Mouse (Mus musculus): ENCODE measurements around the gene Tppp3. TPM values are rescaled to one million over a fixed set of nuclear protein-coding genes. Genes with fewer than 3 reads are reported as not detected.

Gene Tppp3
- polyA plus RNA-seq, 1 experiment from 2014 or later = 35.7 TPM

DNA sequence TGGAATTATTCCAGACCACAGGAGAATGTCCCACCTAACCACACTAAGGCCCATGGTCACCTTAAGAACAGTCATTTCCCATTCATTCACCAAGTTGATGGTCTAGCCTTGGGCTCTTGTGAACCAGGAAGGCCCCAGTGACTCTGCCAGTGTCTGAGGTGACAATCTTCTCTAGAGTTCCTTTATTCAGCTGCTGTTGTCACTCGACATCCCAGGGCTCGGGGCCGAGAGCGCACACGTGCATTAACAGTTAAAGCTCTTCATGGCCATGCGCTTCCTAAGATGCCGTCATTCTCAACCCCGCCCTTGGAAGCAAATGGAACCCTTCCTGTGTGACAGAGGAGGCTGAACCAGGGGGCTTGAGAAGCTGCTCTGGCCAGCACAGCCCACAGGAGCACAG, 10.8 kb upstream of the Tppp3 start:
- H3K4me1 ChIP-seq = peaks cover 43% of the 10 kb centered on the region
- no peaks in the 10 kb centered on the region for H3K9me3 ChIP-seq
- H3K36me3 ChIP-seq (replicated peaks) = peaks cover 8% of the 10 kb centered on the region
- no peak for DNase-seq (ENCODE audit: low spot score)
- H3K27ac ChIP-seq (replicated peaks) = no peak overlapping the region
- no peaks in the 10 kb centered on the region for H3K27me3 ChIP-seq (replicated peaks; ENCODE audit: low read depth, poor library complexity, severe bottlenecking)
- no peak overlapping the region for H3K4me3 ChIP-seq
- WGBS = 78% methylated on average over 8 of the region's 8 CpGs

DNA sequence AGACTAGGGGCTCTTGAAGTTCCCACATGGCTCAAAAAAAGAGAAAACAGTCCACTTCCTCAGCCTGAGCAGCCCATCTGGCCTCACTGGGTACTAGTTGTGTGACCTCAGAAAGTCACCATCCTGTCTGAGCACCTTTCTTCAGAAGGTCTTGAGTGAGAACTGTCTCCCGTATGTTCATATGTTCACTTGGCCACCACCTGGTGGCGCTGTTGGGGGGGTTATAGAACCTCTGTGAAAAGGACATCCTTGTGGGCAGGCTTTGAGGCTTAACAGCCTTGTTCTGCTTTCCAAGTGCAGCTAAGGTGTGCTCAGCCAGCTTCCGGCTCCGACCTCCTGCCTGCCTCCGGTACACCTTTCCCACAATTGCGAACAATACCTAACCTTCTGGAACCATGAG, 10.1 kb upstream of the Tppp3 start:
- WGBS = 67% methylated on average over 6 of the region's 6 CpGs
- no peak overlapping the region for H3K4me3 ChIP-seq
- DNase-seq (ENCODE audit: low spot score) = peak; percentile 63
- H3K36me3 ChIP-seq (replicated peaks) = peaks cover 10% of the 10 kb centered on the region
- H3K4me1 ChIP-seq = peaks cover 49% of the 10 kb centered on the region
- no peaks in the 10 kb centered on the region for H3K9me3 ChIP-seq
- peak overlapping the region; percentile 66 for H3K27ac ChIP-seq (replicated peaks)
- H3K27me3 ChIP-seq (replicated peaks; ENCODE audit: low read depth, poor library complexity, severe bottlenecking) = peaks cover 2% of the 10 kb centered on the region

DNA sequence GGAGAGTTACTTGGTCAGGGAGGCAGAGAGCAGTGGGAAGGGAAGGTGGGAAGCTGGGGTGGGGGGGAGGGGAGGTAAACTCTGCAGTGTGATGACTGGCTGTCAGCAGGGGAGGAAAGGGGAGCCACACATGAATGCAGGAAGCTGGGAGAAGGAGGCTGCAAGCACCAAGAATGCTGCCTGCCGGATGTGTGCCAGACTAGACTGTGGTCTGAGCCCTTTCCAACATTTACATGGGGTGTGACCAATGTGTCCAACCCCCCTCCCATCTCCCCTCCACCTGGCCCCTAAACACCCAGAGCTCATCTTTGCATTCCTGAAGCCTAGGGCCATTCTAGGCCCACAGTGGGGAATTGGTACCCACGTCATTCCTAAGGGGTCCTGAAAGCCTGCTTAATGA, 9.7 kb upstream of the Tppp3 start:
- 33% methylated on average over 2 of the region's 2 CpGs for WGBS
- peak overlapping the region; percentile 66 for H3K27ac ChIP-seq (replicated peaks)
- peak; percentile 44 for DNase-seq (ENCODE audit: low spot score)

DNA sequence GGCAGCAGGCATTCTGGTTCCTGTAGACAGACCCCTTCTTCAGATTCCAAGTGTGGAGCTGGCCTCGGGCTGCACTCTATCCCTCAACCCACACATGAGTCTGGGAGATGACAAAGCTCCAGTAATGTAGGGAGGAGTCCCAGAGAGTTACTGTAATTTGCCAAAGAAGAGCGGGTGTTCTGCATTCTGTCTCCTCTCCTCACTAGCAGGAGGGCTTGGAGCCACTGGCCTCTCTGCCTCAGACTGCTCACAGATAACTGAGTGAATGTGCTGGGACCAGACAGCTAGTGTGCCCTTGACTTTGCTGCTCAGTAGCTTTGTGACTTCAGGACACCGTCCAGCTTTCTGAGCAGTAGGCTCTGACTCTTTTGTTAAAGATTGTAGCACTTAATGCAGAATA, 6.5 kb upstream of the Tppp3 start:
- Histone ChIP-seq H3K9me3 (no peaks in the 10 kb centered on the region), H3K36me3 (replicated peaks) (peaks cover 19% of the 10 kb centered on the region), H3K4me3 (no peak overlapping the region), H3K27me3 (replicated peaks; ENCODE audit: low read depth, poor library complexity, severe bottlenecking) (peaks cover 39% of the 10 kb centered on the region), H3K27ac (replicated peaks) (no peak overlapping the region), H3K4me1 (peaks cover 61% of the 10 kb centered on the region)
- no peak for DNase-seq (ENCODE audit: low spot score)
- WGBS = 71% methylated on average over 3 of the region's 3 CpGs

More for the DNA sequence above, 9.7 kb upstream of the Tppp3 start:
- Histone ChIP-seq H3K27me3 (replicated peaks; ENCODE audit: low read depth, poor library complexity, severe bottlenecking) (peaks cover 6% of the 10 kb centered on the region), H3K9me3 (no peaks in the 10 kb centered on the region), H3K36me3 (replicated peaks) (peaks cover 14% of the 10 kb centered on the region), H3K4me1 (peaks cover 53% of the 10 kb centered on the region), H3K4me3 (no peak overlapping the region)

DNA sequence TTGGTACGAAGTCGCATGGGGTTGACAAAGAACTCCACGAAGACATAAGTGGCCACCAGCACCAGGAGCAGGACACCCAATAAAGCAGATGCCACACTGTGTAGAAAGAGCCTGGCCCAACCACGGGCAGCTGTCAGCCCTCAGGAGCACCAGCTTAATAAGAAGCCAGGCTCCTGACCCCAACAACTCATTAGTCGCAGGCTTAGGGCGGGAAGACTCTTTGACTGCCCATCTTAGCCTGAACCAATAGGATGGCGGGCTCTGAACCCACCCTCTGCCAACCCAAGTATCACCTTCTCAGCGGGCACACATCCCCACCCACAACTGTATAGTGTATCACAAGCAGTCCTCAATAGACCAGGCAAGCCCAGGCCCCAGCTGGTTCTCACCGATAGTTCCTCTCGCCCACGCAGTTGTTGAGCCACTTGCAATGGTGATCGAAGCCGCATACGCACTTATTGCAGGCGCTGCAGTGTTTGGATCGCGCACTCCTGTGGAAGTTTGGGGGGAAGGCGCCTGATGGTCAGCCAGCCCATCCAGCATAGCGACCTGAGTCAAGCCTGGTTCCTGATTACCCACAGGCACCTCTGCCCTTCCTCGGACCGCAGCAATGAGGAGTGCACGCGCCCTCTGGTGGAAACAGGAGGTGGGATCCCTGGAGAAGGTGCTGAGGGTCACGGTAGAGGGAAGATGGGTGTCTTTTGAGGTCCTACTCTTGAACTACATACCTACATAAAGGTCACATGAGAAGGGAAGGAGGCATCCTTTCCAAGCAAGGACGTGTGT, 5.5 kb upstream of the Tppp3 start:
- Histone ChIP-seq H3K9me3 (no peaks in the 10 kb centered on the region), H3K4me1 (peaks cover 70% of the 10 kb centered on the region), H3K4me3 (no peak overlapping the region), H3K27me3 (replicated peaks; ENCODE audit: low read depth, poor library complexity, severe bottlenecking) (peaks cover 48% of the 10 kb centered on the region), H3K27ac (replicated peaks) (no peak overlapping the region), H3K36me3 (replicated peaks) (peaks cover 17% of the 10 kb centered on the region)
- DNase-seq (ENCODE audit: low spot score) = peak; percentile 71
- 43% methylated on average over 25 of the region's 25 CpGs for WGBS

DNA sequence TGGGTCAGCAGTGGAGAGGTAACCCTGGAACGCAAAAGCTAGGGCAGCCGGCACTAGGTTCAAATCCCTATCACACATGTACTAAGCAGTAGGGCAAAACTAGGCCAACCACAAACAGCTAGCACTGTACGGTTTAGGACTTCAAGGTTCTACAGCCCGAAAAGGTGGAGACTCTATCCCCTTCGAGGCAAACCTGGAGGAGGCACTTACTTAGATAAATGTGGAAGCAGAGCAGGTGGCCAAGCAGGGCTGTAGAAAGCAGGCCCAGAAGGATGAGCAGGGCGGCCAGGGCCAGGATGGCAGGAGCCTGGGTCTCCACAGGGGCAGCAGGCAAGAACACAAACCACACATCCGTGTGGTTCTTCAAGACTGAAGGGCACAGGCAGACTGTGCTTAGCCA, 4.8 kb upstream of the Tppp3 start:
- 90% methylated on average over 7 of the region's 7 CpGs for WGBS
- no peaks in the 10 kb centered on the region for H3K9me3 ChIP-seq
- H3K27me3 ChIP-seq (replicated peaks; ENCODE audit: low read depth, poor library complexity, severe bottlenecking) = peaks cover 54% of the 10 kb centered on the region
- no peak overlapping the region for H3K27ac ChIP-seq (replicated peaks)
- peaks cover 14% of the 10 kb centered on the region for H3K36me3 ChIP-seq (replicated peaks)
- peaks cover 70% of the 10 kb centered on the region for H3K4me1 ChIP-seq
- DNase-seq (ENCODE audit: low spot score) = no peak
- H3K4me3 ChIP-seq = no peak overlapping the region

DNA sequence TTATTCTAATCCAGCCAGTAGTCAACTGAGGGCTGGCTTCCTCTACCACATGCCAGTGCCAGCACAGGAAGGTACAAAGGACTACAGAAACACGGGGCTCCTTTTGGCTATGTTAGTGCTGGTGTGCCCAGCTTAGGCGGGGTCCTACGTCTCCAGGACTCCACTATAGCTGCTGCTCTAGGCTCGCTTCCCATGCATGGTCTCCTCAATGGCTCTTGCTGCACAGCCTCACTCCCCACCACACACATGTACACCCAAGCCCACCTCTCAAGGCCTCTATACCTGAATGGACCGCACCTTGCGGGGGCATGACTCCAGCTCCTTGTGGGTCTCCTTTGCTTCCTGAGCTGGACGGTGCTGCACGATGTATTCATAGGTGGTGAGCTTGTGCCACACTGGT, 4.4 kb upstream of the Tppp3 start:
- Histone ChIP-seq H3K36me3 (replicated peaks) (peaks cover 14% of the 10 kb centered on the region), H3K4me3 (no peak overlapping the region), H3K9me3 (no peaks in the 10 kb centered on the region), H3K27ac (replicated peaks) (no peak overlapping the region), H3K4me1 (peaks cover 70% of the 10 kb centered on the region), H3K27me3 (replicated peaks; ENCODE audit: low read depth, poor library complexity, severe bottlenecking) (peaks cover 57% of the 10 kb centered on the region)
- no peak for DNase-seq (ENCODE audit: low spot score)
- 91% methylated on average over 8 of the region's 8 CpGs for WGBS

DNA sequence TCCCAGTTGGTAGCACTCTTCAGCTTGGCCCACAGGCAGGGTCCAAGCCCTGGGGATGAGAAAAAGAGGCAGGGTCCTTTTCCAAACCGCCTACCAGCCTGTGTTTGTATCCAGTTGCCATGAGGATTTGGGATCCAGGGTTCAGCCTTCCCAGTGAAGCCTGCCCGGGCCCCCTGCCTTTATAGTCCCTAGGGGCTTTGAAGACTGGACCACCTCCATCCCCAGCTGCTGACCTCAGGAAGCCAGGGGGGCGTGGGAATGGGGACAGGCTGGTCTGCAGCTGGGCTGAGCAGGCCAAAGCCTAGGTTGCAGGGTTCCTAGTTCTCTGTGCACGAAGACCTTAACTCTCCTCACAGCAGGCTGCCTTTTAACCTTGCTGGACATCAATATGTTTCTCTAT, 3.9 kb upstream of the Tppp3 start:
- H3K27ac ChIP-seq (replicated peaks) = 0 out of 2 replicates have a peak overlapping the region, but pooled peaks have one; percentile 49
- no peaks in the 10 kb centered on the region for H3K9me3 ChIP-seq
- peaks cover 14% of the 10 kb centered on the region for H3K36me3 ChIP-seq (replicated peaks)
- peak; percentile 31 for DNase-seq (ENCODE audit: low spot score)
- 51% methylated on average over 4 of the region's 4 CpGs for WGBS
- peaks cover 61% of the 10 kb centered on the region for H3K27me3 ChIP-seq (replicated peaks; ENCODE audit: low read depth, poor library complexity, severe bottlenecking)
- peaks cover 71% of the 10 kb centered on the region for H3K4me1 ChIP-seq
- no peak overlapping the region for H3K4me3 ChIP-seq

DNA sequence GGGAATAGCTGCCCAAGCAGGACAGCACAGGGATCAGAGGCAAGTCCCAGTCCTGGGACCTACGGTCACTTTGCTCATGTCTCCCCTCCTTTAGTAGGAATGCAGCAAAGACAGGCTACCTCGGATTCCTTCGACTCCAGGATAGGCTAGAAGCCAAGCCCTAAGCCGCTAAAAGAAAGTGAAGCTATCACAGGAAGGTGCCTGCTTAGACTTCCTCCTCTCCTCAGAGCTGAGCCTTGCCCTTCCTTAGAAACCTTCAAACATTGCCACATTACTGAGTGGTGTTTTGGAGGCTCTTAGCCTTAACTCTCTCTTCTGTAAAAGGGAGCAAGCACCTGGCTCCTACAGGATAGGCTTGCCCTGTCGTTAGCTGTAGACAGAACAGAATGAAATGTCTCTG, 3.4 kb upstream of the Tppp3 start:
- peaks cover 67% of the 10 kb centered on the region for H3K27me3 ChIP-seq (replicated peaks; ENCODE audit: low read depth, poor library complexity, severe bottlenecking)
- no peaks in the 10 kb centered on the region for H3K9me3 ChIP-seq
- peaks cover 14% of the 10 kb centered on the region for H3K36me3 ChIP-seq (replicated peaks)
- H3K4me1 ChIP-seq = peaks cover 75% of the 10 kb centered on the region
- 44% methylated on average over 5 of the region's 5 CpGs for WGBS
- H3K4me3 ChIP-seq = peak overlapping the region; percentile 34; the same call in 1 of the 2 replicates
- peak overlapping the region; percentile 49; the same call in 1 of the 2 replicates for H3K27ac ChIP-seq (replicated peaks)
- no peak for DNase-seq (ENCODE audit: low spot score)

DNA sequence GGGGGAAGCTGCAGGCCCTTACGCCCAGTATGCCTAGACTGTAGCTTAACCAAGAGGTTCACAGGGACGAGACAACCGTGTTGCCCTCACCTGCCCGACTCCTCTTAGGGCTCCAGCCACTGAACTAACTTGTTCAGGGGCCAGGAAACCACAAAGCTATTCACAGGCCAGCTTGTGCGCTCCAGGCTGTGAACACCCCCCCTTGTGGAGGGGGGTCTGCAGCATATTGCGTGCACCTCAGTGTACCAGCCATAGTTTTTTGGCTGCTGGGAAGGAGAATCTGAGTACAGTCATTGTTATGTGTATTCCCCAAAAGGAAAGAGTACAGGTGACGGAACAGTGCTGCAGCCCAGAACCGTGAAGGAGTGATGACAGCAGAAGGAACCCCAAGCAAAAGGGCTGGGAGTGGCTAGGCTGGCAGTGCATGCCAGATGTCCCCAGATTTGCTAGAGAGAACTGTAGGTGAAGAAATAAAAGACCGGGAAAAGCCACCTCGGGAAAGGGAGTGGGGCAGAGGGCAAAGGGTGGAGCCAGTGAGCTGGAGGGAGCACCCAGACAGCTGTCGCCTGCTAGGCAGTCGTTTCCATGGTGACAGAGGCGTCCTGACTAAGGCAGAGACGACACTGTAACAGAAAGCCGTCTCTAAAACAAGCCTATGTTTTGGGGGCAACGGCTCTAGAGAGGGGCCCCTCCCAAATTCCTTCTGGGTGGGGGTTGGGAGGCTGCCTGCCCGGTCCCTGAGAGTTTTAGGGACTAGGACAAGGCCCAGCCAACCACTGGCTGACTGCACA, 2.7 kb upstream of the Tppp3 start:
- no peaks in the 10 kb centered on the region for H3K9me3 ChIP-seq

DNA sequence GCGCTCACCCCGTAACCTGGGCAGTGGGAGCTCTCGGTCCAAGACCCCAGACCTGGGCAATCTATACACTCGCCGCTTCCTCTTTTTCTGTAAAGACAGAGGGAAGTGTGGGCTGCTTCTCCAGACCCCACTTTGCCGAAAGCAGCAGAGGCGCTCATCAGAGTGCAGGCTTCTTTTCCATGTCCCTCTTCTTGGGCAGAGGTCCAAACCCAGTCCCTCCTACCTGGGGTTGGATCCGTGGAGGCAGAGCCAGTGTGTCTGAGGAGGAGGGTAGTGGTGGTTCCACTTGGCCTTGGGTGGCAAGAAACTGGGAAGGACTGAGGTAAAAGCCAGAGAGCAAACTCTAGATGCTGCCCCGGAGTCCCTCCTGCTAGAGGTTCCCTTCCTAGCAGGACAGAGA, 1.7 kb upstream of the Tppp3 start:
- Histone ChIP-seq H3K27ac (replicated peaks) (no peak overlapping the region), H3K4me1 (peaks cover 85% of the 10 kb centered on the region)

More for the DNA sequence above, 2.7 kb upstream of the Tppp3 start:
- H3K36me3 ChIP-seq (replicated peaks) = peaks cover 14% of the 10 kb centered on the region
- WGBS = 25% methylated on average over 17 of the region's 17 CpGs
- H3K4me3 ChIP-seq = peak overlapping the region; percentile 34; the same call in 1 of the 2 replicates
- peaks cover 71% of the 10 kb centered on the region for H3K27me3 ChIP-seq (replicated peaks; ENCODE audit: low read depth, poor library complexity, severe bottlenecking)
- DNase-seq (ENCODE audit: low spot score) = peak; percentile 64
- peaks cover 82% of the 10 kb centered on the region for H3K4me1 ChIP-seq
- 0 out of 2 replicates have a peak overlapping the region, but pooled peaks have one; percentile 49 for H3K27ac ChIP-seq (replicated peaks)

DNA sequence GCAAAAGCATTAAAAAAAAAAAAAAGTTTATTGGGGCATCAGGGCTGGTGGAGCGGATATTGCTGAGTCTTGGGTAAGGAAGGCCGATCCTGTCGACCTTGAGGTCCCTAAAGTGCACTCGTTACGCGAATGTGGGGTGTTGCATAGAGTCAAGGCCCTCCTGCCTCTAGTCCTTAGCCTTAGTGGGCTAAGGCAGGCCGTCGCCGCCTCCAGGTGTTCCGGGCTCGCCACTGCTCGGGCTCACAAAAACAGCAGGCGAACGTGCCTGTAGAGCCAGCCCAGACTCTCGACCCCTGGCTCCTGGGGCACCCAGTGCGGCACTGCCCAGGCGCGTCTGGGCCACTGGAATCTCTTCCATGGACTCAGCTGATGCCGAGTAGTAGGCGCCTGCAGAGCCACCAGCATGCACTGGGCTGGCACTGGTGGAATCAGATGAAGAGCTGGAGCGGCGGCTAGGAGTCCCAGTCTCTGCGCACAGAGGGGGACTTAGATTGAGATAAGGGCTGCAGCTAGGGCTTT, 1.1 kb upstream of the Tppp3 start:
- Histone ChIP-seq H3K4me1 (peaks cover 85% of the 10 kb centered on the region), H3K4me3 (peak overlapping the region; percentile 19), H3K27me3 (replicated peaks; ENCODE audit: low read depth, poor library complexity, severe bottlenecking) (peaks cover 71% of the 10 kb centered on the region), H3K36me3 (replicated peaks) (peaks cover 16% of the 10 kb centered on the region; the same call in 1 of the 2 replicates), H3K9me3 (no peaks in the 10 kb centered on the region), H3K27ac (replicated peaks) (no peak overlapping the region)
- DNase-seq (ENCODE audit: low spot score) = peak; percentile 47
- 10% methylated on average over 23 of the region's 23 CpGs for WGBS

More for the DNA sequence above, 1.7 kb upstream of the Tppp3 start:
- no peak for DNase-seq (ENCODE audit: low spot score)
- Histone ChIP-seq H3K9me3 (no peaks in the 10 kb centered on the region), H3K4me3 (no peak overlapping the region), H3K27me3 (replicated peaks; ENCODE audit: low read depth, poor library complexity, severe bottlenecking) (peaks cover 71% of the 10 kb centered on the region), H3K36me3 (replicated peaks) (peaks cover 14% of the 10 kb centered on the region; the same call in 1 of the 2 replicates)
- 37% methylated on average over 9 of the region's 9 CpGs for WGBS
